Mouse (Mus musculus): ENCODE measurements around the gene F2r. TPM values are rescaled to one million over a fixed set of nuclear protein-coding genes. Genes with fewer than 3 reads are reported as not detected.
A peak's percentile ranks its signal among the peaks of the same experiment; 100 is the strongest.

F2r gene
- polyA plus RNA-seq, 1 experiment from 2014 or later = 124 TPM

GRCm38 (mm10) chr13:95563693-95564092 lies 54.6 kb downstream of the F2r start:
- Histone ChIP-seq H3K9ac (no peak overlapping the region), H3K4me1 (peaks cover 8% of the 10 kb centered on the region), H3K27ac (replicated peaks) (no peak overlapping the region; the same call in 1 of the 2 replicates), H3K36me3 (no peaks in the 10 kb centered on the region), H3K4me3 (no peak overlapping the region), H3K9me3 (no peaks in the 10 kb centered on the region; the same call in 1 of the 2 replicates), H3K27me3 (replicated peaks) (no peaks in the 10 kb centered on the region), H3K4me2 (no peak overlapping the region)
- ATAC-seq (ENCODE audit: extremely low read depth, insufficient number of reproducible peaks, low FRiP score, low TSS enrichment) = peak; percentile 70; the same call in 1 of the 2 replicates
- WGBS = under 1% methylated on average over 3 of the region's 3 CpGs

- Histone ChIP-seq H3K27me3 (replicated peaks) (no peaks in the 10 kb centered on the region), H3K4me3 (no peak overlapping the region), H3K9ac (no peak overlapping the region), H3K27ac (replicated peaks) (peak overlapping the region; percentile 36; the same call in 1 of the 2 replicates), H3K36me3 (no peaks in the 10 kb centered on the region), H3K4me2 (no peak overlapping the region), H3K9me3 (no peaks in the 10 kb centered on the region; the same call in 1 of the 2 replicates), H3K4me1 (peaks cover 8% of the 10 kb centered on the region)
- no peak for ATAC-seq (ENCODE audit: extremely low read depth, insufficient number of reproducible peaks, low FRiP score, low TSS enrichment)
- WGBS = 29% methylated on average over 10 of the region's 10 CpGs
Observed at GRCm38 (mm10) chr13:95563066-95563610, 55.1 kb downstream of the F2r start.

GRCm38 (mm10) chr13:95557326-95557725 lies 61.0 kb downstream of the F2r start:
- no peak for ATAC-seq (ENCODE audit: extremely low read depth, insufficient number of reproducible peaks, low FRiP score, low TSS enrichment)
- Histone ChIP-seq H3K4me1 (no peaks in the 10 kb centered on the region), H3K27ac (replicated peaks) (no peak overlapping the region), H3K9me3 (peaks cover 3% of the 10 kb centered on the region; the same call in 1 of the 2 replicates), H3K4me2 (no peak overlapping the region), H3K27me3 (replicated peaks) (no peaks in the 10 kb centered on the region), H3K4me3 (no peak overlapping the region), H3K9ac (no peak overlapping the region), H3K36me3 (no peaks in the 10 kb centered on the region)
- 45% methylated on average over 7 of the region's 7 CpGs for WGBS

- H3K27me3 ChIP-seq (replicated peaks) = no peaks in the 10 kb centered on the region
- H3K9me3 ChIP-seq = 0 out of 2 replicates have a peak, but pooled peaks cover 3% of the 10 kb centered on the region
- WGBS = 76% methylated on average over 11 of the region's 11 CpGs
- no peaks in the 10 kb centered on the region for H3K36me3 ChIP-seq
- H3K9ac ChIP-seq = no peak overlapping the region
- H3K4me2 ChIP-seq = no peak overlapping the region
- no peak overlapping the region for H3K27ac ChIP-seq (replicated peaks)
- no peak overlapping the region for H3K4me3 ChIP-seq
- ATAC-seq (ENCODE audit: extremely low read depth, insufficient number of reproducible peaks, low FRiP score, low TSS enrichment) = no peak
- 0 out of 2 replicates have a peak, but pooled peaks cover 7% of the 10 kb centered on the region for H3K4me1 ChIP-seq
Observed at GRCm38 (mm10) chr13:95553885-95554492, 64.3 kb downstream of the F2r start.

Other genes starting within 250 kb of the F2r start
- 20.4 and 23.2 TPM in 2 replicates for gene Aggf1, start 243.1 kb downstream of the F2r start, polyA plus RNA-seq (2015; fragmentation: Nextera tagmentation; extraction: Ambion mirVana)
- 0.13 and 0.14 TPM in 2 replicates for gene Crhbp, start 173.6 kb downstream of the F2r start, polyA plus RNA-seq (2015; fragmentation: Nextera tagmentation; extraction: Ambion mirVana)
- gene S100z, start 139.8 kb downstream of the F2r start, polyA plus RNA-seq (2015; fragmentation: Nextera tagmentation; extraction: Ambion mirVana) = not detected in 2 replicates
- 0.27 and 0.59 TPM in 2 replicates for gene F2rl1, start 93.3 kb downstream of the F2r start, polyA plus RNA-seq (2015; fragmentation: Nextera tagmentation; extraction: Ambion mirVana)
- 0.79 and 1.2 TPM in 2 replicates for gene F2rl2, start 78.4 kb upstream of the F2r start, polyA plus RNA-seq (2015; fragmentation: Nextera tagmentation; extraction: Ambion mirVana)

All from heart, embryonic 13.5 days (tissue).